Mouse (Mus musculus) liver, adult 2 months (tissue): Measurements from ENCODE around the gene 1190007I07Rik.

Source experiments
- CTCF ChIP-seq: fragments of 200-500 bp; IDR thresholded peaks from 2 replicates; pipeline ENCODE4 v1.5.1; 2011; ENCODE audit warnings: low read depth, low read length, control low read depth
- POLR2A ChIP-seq: fragments of 200-500 bp; IDR thresholded peaks from 2 replicates; pipeline ENCODE4 v1.6.1; 2011; ENCODE audit warnings: low read length, control low read depth; ENCODE audit not compliant: insufficient read depth; ENCODE audit errors: extremely low read depth

DNA sequence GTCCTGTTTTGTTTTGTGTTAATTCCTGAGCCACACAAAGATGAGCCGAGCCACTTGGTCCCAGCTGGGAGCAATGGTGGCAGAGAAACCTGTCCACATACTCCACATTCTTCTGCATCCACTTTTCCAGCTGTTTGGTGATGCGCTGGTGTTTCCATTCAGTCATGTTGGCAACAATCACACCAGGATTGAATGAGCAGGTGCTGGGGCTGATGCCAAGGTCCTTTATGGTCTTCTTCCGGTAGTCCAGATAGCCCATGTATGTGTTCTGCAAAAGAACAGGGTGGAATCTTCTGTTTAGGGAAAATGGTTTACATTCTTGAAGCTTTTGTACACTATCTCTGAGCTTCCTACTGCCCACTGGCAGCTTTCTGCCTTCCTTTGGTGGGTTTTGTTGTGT, 31.6 kb upstream of the 1190007I07Rik start:
- TF ChIP-seq CTCF (no peak), POLR2A (no peak)
